Mouse (Mus musculus) kidney, postnatal 4 days (tissue): ENCODE results near the gene Zfp970.
"Not testable (repeated sequence)": the region's sequence is repeated elsewhere in the genome, so short reads cannot be mapped to it uniquely, and the experiment has no call there.

Experiments used
- DNase-seq, 2 experiments: peaks; one replicate each; pipeline ENCODE4 v3.0.0; 2021; ENCODE audit warnings: mixed read lengths in 2 of 2

Zfp970 gene

GRCm38 (mm10) chr2:177464676-177465075 lies at the start of gene Zfp970:
Gene Zfp970 (plus strand): TSS chr2:177464733.
- peak; percentile 28 to 62 for DNase-seq

GRCm38 (mm10) chr2:177468222-177468621 lies 3.7 kb downstream of the Zfp970 start:
- not testable (repeated sequence) for DNase-seq

DNA sequence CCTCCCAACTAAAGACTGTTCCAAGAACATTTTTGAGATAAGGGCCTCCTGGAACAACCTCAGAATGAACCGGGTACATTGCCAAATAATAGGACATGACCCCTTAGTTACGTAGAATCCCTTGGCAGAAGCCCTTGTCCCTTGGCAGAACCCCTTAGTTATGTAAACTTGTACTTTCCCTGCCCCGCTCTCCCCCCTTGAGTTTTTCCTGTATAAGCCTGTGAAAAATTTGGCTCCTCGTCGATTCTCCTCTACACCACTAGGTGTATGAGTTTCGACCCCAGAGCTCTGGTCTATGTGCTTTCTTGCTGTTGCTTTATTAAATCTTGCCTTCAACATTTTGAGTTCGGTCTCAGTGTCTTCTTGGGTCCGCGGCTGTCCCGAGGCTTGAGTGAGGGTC lies 7.7 kb downstream of the Zfp970 start:
- DNase-seq, result not testable (repeated sequence)

- DNase-seq, result not testable (repeated sequence)
These were observed 17.4 kb downstream of the Zfp970 start for GRCm38 (mm10) chr2:177481971-177482370.

DNA sequence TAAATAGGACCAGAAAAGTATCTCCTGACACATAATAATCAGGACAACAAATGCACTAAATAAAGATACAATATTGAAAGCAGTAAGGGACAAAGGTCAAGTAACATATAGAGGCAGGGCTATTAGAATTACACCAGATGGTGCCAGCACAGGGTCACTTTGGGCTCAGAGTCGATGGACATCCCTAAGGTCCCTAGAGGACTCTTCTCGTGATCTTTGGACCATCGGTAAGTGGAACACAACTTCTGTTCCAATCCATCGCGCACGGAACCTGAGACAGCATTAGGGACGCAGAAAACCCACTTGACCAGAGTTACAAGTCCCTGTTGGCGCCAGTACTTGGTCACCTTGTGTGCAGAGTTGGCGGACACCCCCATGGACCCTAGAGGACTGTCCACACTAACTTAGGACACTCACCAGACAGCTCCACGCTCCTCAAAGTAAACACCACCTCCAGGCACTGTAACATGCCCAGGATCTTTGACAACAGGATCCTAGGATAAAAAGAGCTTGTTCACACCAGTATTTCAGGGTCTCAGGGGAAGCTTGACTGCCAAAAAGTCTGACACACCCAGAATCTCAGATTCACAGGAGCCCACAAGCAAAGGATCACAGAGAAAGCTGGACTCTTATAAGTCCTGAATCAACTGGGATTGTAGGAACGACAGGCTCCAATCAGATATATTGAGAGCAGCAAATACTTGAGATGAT lies 18.9 kb downstream of the Zfp970 start:
- DNase-seq, result not testable (repeated sequence)

GRCm38 (mm10) chr2:177498067-177498466 lies 33.5 kb downstream of the Zfp970 start, which contains the start of gene Gm14403:
Gene Gm14403 (plus strand): TSS chr2:177498215.
- peak; percentile 46 to 63 for DNase-seq

GRCm38 (mm10) chr2:177499182-177499581 lies 34.6 kb downstream of the Zfp970 start:
- not testable (repeated sequence) for DNase-seq

DNA sequence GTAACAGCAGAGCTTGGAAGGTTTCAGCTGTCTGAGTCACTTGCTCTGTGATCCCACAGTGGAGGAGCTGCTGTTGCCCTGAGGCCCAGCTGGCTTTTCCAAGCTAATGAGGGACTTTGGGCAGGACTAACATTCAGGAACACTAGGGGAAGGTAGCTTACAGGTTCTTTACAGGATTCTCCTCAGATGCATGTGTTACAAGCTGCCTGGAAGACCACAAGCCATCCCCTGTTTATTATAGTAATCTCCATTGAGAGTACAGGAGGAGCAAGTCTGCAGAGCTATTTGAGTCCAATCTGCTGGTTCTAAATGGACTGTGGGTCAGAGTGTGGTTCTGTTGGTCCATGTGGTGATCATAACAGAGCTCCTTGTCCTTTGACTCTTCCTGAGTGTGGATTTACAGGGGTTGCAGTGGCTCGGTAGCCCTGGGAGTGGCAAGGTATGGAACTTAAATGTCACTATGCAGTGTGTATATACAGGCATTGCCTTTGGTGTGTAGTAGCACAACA lies 40.7 kb downstream of the Zfp970 start:
- not testable (repeated sequence) for DNase-seq

- DNase-seq, result not testable (repeated sequence)
These were observed 46.8 kb downstream of the Zfp970 start for GRCm38 (mm10) chr2:177511381-177511780.

GRCm38 (mm10) chr2:177511972-177512371 lies 47.4 kb downstream of the Zfp970 start:
- not testable (repeated sequence) for DNase-seq

DNA sequence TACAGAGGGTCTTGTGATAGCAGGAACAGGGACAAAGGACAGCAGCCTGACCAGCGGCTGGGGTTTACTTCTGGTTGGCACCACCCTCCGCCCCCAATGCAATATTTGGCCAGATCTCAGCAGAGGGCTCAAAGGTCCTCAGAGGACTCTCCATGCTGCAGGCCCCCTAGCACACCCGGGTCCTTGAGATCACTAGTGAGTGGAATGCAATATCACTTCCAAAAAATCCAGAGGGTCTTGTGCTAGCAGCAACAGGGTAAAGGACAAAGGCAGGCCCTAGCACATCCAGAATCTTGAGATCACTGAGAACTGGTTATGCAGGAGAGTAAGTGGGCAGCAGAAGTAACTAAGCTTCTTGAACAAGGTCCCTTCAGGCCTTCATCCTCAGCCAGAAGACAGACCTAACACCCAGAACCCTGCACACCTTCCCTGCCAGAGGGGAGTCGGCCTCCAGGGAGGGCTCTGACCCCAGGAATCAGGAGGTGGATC lies 49.5 kb downstream of the Zfp970 start:
- not testable (repeated sequence) for DNase-seq

DNA sequence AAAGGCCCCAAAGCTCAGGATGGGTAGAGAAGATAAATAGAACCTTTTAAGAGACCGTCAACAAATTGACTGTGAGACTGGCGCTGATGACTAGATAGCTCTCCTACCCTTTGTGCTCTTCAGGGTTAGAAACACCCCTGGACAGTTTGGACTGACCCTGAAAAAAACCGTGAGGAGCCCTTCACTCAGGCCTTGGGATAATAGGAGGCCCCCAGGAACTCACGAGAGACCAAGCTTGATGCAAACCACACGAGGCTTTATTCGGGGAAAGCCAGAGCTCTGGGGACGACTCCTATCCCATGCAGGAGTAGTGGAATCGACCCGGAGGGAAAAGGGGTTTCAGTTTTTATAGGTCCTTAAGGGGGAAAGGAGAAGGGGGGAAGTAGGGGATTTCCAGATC lies 53.2 kb downstream of the Zfp970 start:
- DNase-seq, result not testable (repeated sequence)

DNA sequence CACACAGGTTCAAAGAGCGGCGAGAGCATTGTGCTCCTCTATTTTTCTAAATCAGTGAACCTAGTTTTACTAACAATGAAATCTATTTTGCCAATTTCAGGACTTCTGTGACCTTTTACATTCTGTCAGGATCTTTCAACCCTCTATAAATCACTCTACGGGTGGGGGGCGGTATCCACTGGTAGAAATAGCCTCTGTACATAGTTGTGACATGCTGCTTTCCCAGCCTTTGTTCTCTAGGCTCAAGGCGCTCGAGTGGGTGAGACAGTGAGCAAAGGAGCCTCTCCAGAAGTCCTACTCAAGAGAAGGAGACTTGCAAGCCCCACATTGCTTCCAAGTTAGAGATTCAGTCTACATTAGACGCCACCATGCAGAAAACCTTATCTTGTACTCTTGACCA lies 53.8 kb downstream of the Zfp970 start:
- DNase-seq, result not testable (repeated sequence)

DNA sequence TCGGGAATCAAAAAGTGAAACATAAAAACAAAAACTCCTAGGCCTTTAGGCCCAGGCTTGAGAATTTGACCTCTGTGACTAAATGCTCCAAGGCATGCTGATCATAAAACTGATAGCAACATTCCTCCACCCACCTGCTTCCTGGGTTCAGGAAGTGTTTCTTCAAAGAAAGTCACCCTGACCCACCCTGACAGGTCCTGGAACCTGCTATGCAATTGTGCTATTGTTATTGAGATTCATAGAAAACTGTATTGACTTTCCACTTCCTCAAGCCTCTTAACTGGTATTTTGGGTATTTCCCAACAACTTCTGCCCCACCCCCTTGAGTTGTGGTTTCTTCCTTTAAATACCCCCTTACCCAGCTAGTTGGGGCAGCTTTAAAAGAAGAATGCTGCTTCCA lies 54.4 kb downstream of the Zfp970 start:
- DNase-seq, result not testable (repeated sequence)

DNA sequence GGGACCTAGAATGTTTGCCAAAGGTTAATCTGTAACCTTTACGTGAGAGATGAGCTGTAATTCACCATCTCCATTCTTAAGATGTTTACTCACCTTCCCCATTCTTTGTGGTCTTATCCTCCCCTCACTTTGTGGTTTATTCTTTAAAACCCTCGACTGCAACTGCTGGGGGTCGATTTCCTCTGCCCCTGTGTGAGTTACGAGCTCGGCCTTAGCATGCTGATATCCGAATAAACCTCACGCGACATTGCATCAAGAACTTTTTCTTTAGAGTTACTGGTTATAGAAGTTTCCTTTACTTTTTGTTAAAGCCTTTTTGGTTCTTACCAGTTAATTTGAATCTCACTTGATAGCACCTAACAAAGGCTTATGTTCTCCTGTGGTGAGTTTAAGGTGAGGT lies 55.5 kb downstream of the Zfp970 start:
- no peak for DNase-seq

GRCm38 (mm10) chr2:177523061-177523460 lies 58.5 kb downstream of the Zfp970 start:
- DNase-seq, result no peak

GRCm38 (mm10) chr2:177523674-177524073 lies 59.1 kb downstream of the Zfp970 start:
- not testable (repeated sequence) for DNase-seq

DNA sequence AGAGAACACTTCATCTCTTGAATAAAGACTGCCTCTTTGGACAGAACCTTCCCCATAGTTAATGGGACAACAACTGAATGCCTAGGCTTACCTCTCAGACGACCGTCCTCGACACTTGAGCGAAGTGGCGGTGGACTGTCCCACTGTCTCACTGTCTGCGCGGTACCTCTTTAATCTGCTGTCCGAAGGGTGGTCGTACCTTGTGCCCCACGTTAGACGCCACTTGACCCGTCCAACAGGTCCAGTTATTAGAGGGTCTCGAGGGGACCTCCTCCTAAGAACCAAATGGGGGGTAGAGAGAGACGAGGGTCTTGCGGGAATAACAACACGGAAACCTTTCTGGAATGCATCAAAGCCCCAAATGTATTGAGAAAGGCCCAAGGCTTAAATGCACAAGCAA lies 59.6 kb downstream of the Zfp970 start:
- not testable (repeated sequence) for DNase-seq
